Mouse (Mus musculus) neutrophil, adult 83 days (primary cell): ENCODE data around the gene Rasgrp1. TPM values are rescaled to one million over a fixed set of nuclear protein-coding genes. Genes with fewer than 3 reads are reported as not detected.

ENCODE experiments used
- total RNA-seq, 2 experiments: library from RNA; stranded (reverse); gene quantifications; one replicate each; pipeline ENCODE4 v1.2.4; 2023

Rasgrp1 gene
- total RNA-seq = 1 to 10 TPM in 1 of 2 experiments, under 1 TPM in 1; 0.92 to 1.9 TPM

DNA sequence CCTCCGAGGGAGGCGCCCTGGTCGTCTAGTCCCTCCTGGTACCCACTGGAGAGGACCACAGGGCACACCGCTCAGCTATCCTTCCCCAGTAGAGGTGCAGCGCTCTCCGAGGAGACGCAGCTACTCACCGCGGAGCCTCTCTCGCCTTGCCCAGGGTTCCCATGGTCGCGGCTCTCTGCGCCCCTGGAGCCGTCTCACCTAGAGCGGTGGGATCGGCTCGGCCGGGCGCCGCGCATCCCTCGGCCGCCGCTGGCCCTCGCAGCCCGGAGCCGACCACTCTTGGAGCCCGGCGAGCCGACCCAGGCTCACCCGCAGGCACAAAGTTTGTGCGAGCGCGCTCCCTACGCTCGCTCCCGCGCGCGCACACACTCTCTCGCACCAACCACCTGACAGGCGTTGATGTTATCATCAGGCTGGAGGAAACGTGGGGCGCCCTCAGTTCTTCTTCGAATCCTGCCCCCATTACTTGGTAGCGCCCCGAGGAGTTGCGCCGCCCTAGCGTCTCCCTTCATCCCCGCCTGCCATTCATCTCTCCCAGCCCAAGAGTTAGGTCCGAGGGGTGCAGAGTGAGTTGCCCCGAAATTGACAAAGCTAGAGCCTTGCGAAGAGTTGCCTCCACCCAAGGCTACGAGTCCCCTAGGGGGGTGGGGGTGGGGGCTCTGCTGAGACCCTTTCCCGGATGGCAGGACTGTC is at the start of gene Rasgrp1:
TSS of gene Rasgrp1 (minus strand) at position 455 of the 693 bp plus-strand sequence.

DNA sequence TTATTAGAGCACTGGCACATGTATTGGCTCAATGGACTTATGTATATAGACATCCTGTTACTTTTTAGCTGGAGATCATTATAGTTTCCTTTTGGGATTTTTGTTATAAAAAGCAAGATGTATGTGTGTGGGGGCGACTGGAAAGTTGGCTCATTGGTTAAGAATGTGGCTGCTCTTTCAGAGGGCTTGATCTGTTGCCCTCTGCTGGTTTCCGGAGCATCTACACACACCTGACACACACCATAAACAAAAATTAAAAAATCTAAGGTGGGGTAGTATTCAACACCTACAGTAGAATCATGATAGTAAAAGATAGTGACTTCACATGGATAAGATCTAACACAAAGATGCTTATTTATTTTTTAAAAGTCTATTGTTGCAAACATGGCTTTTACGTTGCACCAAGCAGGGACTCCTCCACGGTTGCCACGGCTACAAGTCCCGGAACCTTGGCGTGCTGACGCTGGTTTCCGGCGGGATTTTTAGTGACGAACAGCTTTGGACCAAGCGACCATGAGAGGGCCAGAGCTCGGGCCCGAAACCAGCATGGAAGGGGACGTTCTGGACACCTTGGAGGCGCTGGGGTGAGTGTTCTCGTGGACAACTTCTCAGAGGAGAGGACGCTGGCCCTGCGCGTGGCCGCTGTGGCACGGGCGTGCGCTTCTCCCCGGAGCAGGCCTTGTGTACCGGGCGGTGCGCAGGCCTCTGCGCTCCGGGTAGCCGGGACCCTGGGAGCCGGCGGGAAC is 93.4 kb downstream of the Rasgrp1 start, which contains the start of gene Fam98b:
TSS of gene Fam98b (plus strand) at position 485 of the 746 bp plus-strand sequence.

Other genes with a start within 250 kb of the Rasgrp1 start
- 1 to 10 TPM; 5.6 to 6.6 TPM for gene Spred1, start 221.6 kb downstream of the Rasgrp1 start, total RNA-seq
- gene Fam98b, start 93.3 kb downstream of the Rasgrp1 start, total RNA-seq = 10 to 100 TPM; 19.2 to 19.3 TPM